Mouse (Mus musculus) embryonic facial prominence, embryonic 14.5 days (tissue): Measurements from ENCODE around the gene Fh1. TPM values are rescaled to one million over a fixed set of nuclear protein-coding genes. Genes with fewer than 3 reads are reported as not detected.

ENCODE experiments used
- polyA plus RNA-seq: library from polyadenylated mRNA; unstranded; fragments of >200 nt; fragmentation: Nextera tagmentation; extraction: Ambion mirVana; gene quantifications from 2 replicates; pipeline ENCODE4 v1.2.1, GENCODE M21; 2014

The Fh1 gene
- polyA plus RNA-seq, 1 experiment from 2014 or later = 122 TPM

Other genes starting within 250 kb of the Fh1 start
- 2.3 and 2.9 TPM in 2 replicates for gene Rgs7, start 133.1 kb downstream of the Fh1 start, polyA plus RNA-seq
- 0.19 and 0.42 TPM in 2 replicates for gene Kmo, start 5.3 kb downstream of the Fh1 start, polyA plus RNA-seq
- gene Opn3, start 67.1 kb upstream of the Fh1 start, polyA plus RNA-seq = 5.2 TPM in 2 replicates
- 2.3 and 3.0 TPM in 2 replicates for gene Chml, start 67.3 kb upstream of the Fh1 start, polyA plus RNA-seq
- not detected in 2 replicates for gene Wdr64, start 73.0 kb upstream of the Fh1 start, polyA plus RNA-seq